Mouse (Mus musculus): Measurements from ENCODE around the gene 1700025C18Rik.
A peak's percentile ranks its signal among the peaks of the same experiment; 100 is the strongest.

The 1700025C18Rik gene

DNA sequence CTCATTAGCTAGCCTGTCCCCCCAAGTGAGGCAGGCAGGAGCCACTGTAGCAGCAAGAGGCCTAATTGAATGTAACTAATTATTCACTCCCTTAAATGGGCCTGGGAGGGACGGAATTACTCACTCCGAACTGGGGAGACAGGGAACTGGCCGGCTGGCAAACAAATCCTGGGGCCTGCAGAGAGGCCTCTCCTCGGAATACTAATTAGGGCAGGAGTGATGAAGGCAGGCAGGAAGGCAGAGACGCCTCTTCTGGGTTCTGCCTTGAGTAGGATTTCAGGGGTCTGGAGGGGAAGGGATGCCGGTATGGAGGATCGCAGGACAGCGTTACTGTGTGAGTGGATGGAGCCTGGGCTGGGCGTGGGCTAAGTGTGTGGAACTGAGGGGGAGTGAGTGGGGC lies 13.5 kb downstream of the 1700025C18Rik start:
- DNase-seq = no peak

DNA sequence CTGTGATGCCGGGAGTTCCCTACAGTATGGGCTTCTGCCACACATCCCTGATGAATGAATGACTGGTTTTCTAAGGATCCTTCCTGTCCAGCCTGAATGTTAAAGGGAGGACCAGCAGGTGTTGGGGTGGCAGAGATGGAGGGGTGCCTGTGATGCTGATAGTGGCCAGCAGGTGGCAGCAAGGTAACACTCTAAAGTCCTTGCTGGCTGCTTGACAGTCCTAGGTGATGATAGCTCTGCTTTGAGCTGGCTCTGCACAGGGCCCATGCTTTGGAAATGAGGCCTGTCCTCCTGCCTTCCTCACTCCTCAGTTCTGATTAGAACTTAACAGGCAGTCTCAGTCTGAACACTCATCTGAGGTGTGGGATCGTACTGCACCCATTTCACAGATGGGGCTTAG lies 15.6 kb downstream of the 1700025C18Rik start:
- DNase-seq = peak; percentile 84

DNA sequence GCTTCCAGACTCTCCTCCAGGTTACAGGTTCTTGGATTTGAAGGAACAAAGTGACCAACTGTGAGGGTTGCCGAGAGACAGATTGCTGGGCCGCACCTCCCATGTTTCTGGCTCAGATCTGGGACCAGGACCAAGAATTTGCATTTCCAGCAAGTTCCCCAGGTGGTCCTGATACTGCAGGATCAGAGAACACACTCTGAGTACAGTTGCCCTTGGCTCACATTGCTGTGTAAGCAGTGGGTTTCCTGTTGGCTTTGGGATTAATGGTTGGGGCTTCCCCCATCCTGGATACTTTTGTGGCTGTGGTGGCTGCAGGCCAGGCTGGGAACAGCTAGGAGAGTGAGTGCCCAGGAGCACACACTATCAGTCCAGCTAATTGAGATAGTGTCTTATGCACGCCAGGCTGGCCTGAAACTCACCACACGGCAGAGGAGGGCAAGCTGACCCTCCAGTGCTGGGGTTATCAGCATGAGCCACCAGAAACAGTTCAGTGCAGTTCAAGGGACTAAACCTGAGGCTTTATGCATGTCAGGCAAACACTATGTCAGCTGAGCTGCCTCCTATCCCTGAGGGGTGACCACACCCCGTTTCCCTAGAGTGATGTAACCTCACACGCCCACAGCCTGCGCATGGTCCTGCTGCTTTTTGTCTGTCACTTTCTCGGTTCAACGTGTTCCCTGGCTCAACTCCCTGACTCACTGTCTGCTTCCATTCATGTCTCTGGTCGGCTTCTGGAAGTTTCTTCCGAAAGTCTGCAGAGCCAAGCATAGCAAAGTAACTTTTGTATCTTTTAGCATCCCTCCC lies 16.3 kb downstream of the 1700025C18Rik start:
- DNase-seq = no peak

DNA sequence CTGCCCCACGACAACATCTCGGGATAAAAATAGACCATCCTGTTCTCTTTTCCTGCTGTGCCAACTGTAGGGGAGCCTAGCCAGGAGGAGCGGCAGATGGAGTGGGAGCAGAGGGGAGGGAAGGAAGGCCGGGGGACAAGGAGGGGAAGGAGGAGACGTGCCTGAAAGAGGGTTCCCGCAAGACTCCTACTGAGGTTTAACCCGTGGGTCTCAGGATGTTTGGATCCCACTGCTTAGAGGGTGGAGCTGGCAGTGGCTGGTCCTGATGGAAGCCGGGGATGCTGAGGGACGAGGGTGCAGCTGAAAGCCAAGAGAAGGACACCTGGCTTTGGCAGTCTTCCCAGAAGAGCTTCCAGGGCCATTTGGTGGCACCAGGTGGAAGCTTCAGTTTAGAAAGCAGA lies 17.2 kb downstream of the 1700025C18Rik start:
- no peak for DNase-seq

DNA sequence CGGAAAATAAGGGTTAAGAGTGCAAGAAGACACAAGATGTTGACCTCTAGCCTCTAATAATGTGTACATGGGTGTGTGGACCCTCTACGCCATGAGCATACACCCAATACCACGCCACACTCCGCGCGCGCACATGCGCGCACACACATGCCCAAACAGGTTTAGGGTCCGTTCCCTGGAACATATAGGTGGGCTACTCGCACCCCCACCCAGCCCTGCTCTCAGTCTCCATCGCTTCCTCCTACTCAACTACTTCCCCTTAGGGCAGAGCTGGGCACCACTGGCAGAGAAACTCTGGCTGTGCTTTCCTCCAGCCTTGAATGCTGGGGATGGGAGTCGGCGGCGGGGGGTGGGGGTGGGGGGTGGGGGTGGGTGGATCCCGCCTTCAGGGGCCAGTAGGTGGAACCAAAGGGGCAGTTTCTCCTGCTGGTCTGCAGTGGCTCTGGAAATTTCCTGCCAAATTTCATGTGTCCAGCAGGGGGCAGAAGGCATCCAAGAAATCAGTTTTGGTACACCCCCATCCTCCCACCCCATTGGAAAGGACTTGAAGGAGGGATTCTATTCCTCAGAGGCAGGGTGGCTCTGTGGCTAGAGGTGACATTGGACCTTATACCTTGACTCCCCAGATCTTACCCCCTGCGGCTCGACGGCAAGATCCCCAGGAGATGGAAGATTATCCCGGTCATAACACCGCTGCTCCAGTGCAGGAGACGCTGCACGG lies 20.3 kb downstream of the 1700025C18Rik start:
- peak; percentile 56 for DNase-seq

DNA sequence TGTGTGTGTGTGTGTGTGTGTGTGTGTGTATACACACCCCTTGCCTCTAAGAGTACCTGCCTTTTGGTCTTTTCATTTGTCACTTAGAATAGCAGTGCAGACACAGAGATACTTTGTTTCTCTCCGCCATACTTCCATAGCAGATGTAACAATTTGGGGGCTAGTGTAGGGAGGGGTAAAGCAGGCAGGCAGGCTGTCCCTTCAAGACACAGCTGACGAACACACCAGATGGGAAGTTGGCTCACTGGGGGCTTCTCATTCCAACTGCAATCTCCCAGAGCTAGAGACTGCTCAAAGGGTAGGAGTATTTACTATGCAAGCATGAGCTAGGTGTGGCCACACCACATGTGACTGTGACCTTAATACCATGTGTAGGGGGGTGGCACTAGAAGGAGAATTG lies 21.7 kb downstream of the 1700025C18Rik start:
- DNase-seq = no peak

DNA sequence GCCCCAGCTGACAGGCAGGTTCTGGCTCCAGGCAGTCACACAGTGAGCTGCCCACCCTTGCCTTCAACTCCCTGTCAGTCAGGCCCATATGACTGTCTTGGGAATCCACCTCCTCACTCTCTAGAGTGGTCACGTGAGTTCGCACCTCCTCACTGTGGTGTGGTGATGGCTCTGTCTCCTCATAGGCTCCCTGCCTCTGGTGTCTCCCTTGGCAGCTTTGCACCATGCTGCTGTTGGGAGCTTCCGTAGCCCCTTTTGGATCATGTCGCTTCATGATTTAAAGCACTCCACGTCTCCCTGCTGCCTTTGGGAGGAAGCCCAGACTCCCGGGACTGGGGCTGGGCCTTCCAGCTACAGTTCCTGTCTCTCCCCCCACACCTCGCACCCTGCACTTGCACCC lies 26.1 kb downstream of the 1700025C18Rik start:
- no peak for DNase-seq

DNA sequence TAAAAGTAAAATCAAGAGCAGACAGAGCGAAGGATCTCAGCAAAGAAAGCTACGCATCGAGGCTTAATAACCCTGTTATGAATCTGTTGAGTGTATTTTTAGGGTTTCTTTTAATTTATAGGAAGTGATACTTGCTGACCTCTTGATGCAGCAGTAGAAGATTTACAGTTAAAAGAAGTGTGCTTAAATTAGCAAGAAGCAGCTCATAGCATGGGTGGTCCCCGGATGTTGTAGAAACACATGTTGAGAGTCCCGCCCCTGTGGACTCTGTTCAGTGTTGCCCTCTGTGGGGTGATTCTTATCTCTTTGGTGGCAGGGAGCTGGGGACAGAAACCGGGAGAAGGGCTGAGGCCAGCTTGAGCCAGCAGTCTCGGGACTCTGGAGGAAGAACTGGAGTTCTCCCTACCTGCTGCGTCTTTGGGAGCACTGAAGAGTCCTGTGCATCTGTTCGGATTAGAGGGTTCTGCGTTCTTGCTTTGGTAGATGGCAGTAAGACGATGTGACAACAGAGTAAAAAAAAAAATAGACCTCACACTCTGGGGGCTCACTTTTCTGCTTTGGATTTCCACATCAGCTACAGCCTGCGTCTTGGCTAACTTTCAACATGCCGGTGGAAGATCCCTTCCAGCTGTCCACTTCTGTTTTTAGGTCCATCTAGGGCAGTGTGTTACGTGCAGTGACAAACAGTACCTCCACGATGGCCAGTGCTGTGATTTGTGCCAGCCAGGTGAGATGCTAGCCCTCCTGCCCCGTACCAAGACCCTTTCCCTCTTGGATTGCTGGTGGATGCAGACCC lies 28.7 kb downstream of the 1700025C18Rik start:
- DNase-seq = no peak

DNA sequence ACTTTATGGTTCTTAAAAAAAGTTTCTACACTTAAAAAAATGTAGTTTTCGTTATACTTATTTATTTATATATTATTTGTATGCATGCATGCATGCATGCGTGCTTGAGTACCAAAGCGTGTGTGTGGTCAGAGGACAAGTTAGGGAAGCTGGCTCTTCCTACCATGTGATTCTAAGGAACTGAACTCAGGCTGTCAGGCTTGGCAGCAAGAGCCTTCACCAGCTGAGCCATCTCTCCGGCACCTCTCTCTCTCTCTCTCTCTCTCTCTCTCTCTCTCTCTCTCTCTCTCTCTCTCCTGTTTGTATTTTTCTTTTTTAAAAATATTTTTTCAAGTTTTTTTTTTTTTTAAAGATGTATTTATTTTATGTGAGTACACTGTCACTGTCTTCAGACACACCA lies 30.6 kb downstream of the 1700025C18Rik start:
- DNase-seq = no peak

DNA sequence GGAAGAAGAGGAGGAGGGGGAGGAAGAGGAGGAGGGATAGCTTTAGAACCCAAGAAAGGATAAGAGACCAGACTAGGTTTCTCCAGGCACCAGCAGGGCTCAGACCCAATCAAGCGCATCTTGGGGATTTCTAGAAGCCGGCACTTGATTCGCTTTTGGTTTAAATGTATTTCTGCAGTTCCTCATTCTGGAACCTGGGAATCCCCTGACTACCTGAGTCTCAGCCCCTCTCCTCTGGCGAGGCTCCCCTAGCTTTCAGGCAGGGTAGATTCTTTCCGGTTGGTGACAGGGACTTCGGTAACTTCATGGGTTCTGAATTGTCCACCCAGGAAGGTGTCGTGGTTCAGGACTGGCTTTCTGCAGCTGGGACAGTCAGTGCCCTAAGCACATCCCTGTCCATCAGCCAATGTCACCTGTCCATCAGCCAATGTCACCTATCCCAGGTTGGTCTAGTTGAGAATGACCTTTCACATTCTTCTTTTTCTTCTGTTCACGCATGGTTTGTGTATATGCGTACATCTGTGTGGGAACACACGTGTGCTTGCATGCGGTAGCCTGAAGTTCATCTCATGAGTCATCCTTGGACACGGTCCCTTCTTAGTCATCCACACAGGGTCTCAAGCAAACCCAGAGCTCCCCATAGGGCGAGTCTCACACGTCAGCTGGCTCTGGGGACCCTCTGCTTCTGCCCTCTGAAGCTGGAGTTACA lies 34.0 kb downstream of the 1700025C18Rik start:
- no peak for DNase-seq

DNA sequence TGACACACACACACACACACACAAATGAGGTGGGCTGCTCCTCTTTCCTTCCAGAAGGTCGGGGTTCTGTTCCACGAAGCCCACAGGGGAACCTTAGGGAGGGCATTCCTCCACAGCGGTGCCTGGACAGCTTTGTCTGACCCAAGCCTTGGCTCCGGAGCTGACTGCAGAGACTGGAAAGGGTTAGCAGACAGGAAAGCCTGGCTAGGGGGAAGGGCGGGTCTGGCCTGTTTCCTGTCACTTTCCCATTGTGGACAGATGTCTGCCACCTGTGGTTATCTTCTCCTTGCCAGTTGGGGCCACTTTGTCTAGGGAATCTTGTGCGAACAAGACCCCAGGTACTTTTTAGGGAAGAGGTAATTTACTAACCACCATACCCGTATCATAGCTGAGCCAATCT lies 34.6 kb downstream of the 1700025C18Rik start:
- DNase-seq = peak; percentile 22

DNA sequence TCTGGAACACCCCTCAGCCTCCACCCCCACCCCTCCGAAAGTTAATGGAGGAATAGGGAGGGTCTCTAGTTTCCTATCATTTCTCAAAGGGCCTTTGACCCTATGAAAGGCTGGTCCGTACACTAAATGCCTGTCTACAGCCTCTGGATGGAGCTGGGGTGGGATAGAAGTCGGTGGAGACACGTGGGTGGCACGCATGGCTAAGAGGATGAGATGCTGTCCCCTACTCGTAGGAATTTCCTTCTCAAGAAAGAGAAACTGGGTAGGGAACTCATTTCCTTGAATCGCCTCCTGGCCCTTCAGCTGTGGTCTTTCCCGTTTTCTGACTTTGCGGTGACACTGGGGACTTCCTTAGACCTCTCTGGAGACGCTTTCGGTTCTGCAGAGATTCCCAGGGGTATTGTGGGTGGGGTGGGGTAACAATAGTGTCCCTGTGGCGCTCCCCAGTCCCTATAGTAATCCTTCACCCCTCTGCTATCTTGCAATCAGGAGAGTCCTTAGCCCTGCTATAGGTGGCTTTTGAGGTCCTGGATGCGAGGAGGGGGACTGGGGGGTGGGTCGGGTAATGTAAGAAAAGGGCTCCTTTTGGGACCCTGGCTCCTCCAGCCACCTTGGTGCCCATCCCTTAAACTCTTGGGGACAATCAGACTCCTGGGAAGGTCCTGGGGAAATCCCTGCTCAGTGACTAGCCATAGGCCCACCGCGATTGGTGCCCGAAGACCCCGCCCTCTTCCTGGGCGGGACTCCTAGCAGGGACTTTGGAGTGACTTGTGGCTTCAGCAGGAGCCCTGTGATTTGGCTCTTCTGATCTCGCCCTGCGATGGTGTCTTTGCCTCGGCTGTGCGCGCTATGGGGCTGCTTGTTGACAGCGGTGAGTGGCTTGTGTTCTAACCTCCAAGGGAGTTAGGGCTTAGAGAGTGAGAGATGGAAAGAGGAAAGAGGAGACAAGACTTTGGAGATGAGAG lies 35.4 kb downstream of the 1700025C18Rik start, which contains the start of gene Cd40:
Gene Cd40 (plus strand): TSS at position 740 of the 965 bp plus-strand sequence.
- peak; percentile 82 for DNase-seq

DNA sequence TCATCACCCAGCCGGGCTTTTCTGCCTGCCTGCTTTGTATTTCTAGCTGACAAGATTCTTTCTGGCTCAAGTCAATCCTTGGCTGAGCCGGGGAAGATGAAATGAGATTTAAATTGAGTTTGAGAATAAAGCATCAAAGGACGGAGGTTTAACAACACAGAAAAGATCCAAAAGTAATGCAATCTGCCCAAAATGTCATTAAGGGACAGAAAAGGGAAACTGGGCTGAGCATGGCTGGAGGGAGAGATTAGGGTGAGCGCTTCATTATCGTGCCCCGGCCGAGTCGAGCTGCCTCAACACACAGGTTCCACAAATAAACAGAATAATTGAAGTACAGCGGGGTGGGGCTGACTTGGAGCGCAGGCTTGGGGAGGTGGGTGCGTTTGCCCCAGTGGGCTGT lies 39.0 kb downstream of the 1700025C18Rik start:
- DNase-seq = no peak

DNA sequence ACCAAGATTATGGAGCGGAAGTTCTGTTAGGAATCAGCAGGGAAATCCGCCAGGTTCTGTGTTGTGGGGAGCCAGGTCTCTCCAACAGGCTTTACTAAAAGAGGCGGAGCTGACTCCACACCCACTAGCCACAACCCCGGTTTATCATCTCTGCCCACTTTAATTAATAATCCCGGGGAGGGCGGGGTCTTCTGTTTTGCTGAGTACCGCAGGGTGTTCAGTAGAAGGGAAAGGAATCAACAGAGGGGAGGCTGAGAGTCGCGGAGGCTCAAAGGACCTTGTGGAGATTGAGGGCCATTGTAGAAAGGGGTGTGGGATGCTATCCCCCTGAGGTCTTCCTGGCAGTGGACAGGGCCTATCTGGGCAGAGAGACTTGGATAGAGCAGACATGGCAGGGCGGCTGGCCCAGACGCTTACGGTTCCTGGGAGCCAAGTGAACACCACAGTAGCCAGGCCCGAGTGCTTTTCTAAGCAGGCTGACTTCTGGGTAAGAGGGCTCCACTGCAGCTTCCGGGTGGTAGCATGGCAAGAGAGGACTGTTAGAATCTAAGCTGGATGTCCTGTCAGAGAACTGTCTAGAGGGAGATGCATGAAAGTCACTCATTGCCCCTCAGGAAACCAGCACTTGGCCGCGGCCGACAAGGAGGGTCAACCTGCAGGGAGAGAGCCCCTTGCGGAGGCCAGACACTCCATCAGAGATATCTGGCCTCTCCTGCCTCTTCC lies 39.6 kb downstream of the 1700025C18Rik start:
- DNase-seq = no peak

DNA sequence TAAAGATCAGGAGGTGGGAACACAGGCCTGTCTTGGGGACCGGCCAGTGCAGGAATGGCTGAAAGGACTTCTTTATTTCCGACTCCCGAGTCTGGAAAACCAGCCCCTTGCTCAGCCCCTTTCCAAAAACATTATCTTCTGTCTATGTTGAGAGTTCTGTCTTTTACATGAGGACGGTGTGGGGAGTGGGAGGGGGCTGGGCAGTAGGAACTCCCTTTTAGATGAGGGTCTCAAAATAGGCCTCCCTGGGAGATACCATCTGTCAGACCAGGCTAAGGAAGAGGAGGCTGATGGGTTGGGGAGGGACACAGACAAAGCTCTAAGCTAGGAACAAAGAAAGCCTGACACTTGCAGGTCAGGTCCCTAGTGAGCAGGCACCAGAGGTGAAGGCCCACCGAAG lies 41.5 kb downstream of the 1700025C18Rik start:
- no peak for DNase-seq

DNA sequence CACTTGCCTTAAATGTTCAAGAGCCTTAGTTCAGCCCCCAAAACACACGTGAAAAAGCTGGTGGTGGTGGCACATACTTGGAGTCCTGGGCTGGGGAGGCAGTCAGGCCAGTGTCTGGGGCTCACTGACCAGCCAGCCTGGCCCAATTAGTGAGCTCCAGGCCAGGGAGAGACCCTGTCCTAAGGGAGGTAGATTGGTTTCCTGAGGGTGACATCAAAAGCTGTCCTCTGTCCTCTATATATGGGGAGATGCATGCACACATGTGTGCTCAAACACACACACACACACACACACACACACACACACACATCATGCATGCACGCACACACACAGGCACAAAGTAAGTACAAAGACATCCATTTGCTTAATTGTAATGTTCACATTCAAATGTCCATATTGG lies 46.8 kb downstream of the 1700025C18Rik start:
- no peak for DNase-seq

DNA sequence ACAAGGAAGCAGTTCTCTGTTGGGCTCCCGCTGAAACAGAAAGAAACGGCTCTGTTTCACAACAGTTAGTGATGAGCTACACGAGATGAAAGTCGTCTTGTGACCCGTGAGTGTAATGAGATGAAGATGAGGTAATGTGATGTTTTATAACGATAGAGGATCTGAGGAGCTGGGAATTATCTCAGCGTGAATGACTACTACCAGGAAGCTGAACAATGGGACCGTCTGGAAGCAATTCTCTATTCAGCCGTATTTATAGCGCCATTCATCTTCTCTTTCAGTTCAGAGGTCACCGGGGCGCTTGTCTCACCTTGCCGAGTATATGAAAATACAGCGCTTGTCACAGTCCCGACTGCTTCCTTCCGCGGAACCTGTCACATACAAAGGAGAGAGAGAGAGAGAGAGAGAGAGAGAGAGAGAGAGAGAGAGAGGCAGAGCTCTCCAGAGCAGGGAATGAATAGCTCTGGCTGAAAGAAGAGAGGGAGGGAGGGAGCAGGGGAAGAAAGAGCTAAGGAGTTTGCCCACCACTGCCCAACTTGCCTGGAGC lies 47.4 kb downstream of the 1700025C18Rik start:
- DNase-seq = no peak

DNA sequence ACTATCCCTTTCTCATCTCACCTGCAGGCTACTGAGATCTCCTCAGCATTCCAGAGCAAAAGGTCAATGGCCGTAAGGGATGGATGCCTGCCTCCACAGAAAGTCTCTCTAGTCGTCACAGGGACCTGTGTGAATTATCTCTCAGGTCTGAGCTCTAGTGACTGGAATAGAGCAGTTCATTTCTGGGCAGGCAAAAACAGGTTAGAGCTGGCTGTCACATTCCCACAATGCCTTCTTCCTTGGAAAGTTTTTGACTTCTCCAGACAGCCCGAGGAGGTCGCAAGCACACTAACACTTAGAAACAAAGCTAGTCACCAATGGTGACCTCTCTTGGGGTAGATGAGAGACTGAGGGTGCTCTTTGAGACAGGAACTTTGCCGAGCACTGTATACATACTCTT lies 48.4 kb downstream of the 1700025C18Rik start:
- no peak for DNase-seq

DNA sequence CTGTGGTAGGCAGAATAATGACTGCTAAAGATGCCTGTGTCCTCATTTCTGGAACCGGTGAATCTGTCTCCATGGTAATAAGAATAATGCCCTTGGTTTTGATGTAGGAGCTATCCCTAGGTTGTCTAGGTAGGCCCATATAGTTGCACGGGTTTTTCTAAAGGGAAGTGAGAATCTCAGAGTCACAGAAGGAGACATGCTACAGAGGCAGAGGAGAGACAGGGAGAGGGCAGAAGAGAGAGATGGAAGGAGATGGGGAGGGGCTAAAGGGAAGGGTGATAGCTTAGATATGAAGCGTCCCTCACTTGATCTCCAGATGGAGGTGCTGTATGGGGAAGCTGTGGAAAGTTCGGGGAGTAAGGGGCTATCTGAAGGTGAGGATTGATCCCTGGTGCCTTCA lies 53.1 kb downstream of the 1700025C18Rik start:
- no peak for DNase-seq

DNA sequence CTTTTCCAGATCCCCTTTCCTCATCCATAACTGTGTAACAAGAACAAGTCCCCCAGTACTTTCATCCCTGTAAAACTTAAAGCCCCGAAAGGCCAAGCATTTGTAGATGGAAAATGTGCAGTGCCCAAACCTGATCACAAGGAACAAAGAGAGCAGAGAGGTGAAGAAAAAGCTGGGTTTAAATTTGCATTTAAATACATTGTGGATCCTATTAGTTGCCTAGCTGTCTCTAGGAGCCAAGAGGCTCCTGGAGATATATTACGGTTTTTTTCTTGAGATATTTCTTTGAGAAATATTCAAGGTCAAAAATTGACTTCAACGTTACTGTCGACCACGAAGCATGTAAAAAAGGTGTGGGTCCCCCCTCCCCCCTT lies 55.5 kb downstream of the 1700025C18Rik start:
- no peak for DNase-seq
